ENCODE assay signal across 19 mouse cellular contexts in the genomic region with DNA sequence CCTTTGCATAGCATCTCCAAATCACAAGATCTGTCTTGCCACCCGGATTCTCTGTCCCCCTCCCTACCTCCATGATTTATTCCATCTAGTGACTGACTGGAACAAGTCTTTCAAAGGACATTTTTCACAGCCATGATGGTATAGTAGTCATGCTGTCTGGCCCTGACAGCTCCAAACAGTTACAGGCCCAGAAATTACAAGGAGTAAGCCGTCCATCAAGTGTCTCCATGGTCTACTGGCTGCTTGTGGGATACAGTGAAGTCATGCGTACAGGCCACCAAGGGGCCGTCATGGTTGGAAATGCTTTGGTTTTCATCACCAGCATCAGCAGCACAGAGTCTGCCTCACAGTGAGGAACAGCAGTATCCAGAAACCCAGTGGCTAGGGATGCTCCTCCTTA.
DNase-seq lines count a peak whose midpoint lies in the region; ATAC-seq and TF ChIP-seq lines count a peak whose summit lies in the region.
"Had no signal": no experiment of that assay in that cellular context is flagged by ENCODE, and none has a peak within 500 bp of the region (broad histone marks: within the 10 kb centered on the region; RNA-seq: fewer than 3 reads in every experiment).

No protein-coding gene starts in this region.

- no peaks in the 10 kb centered on the region for H3K27me3 ChIP-seq in heart, embryonic 10.5 days (ENCODE audit: insufficient read depth, poor library complexity, severe bottlenecking)
- no peaks in the 10 kb centered on the region for H3K27me3 ChIP-seq in hindbrain, postnatal 0 days (ENCODE audit: insufficient read depth, low read length)
- 0 out of 2 replicates have a peak, but pooled peaks cover 4% of the 10 kb centered on the region for H3K27me3 ChIP-seq in hindbrain, embryonic 13.5 days
- H3K27me3 ChIP-seq in kidney, postnatal 0 days (ENCODE audit: insufficient read depth, low read length): no peaks in the 10 kb centered on the region
- H3K27me3 ChIP-seq in limb, embryonic 10.5 days (ENCODE audit: low read depth, poor library complexity, severe bottlenecking): no peaks in the 10 kb centered on the region
- H3K27me3 ChIP-seq: CH12.LX; forebrain, embryonic 13.5 days; Patski had no signal

- peak; percentile 61 for DNase-seq in heart, embryonic 10.5 days (ENCODE audit: low spot score)
- no peak for DNase-seq in heart, adult 18-20 months
- DNase-seq in hindbrain, postnatal 0 days (ENCODE audit: low spot score): no peak
- DNase-seq in kidney, postnatal 0 days (ENCODE audit: low spot score): peak; percentile 46
- no peak for DNase-seq in kidney, adult 11 months
- DNase-seq in limb, embryonic 10.5 days (ENCODE audit: low spot score): peak; percentile 18
- DNase-seq: adrenal gland, postnatal 14 days; cerebellum, adult 11-12 months; cerebellum, adult 9-10 months; cerebellum, postnatal 25 days; forebrain, postnatal 0 days; gastrocnemius, postnatal 14 days; heart, postnatal 10 days had no signal

- no peak overlapping the region for H3K4me3 ChIP-seq in heart, embryonic 10.5 days
- H3K4me3 ChIP-seq in hindbrain, postnatal 0 days (ENCODE audit: low read length): no peak overlapping the region
- no peak overlapping the region for H3K4me3 ChIP-seq in hindbrain, embryonic 13.5 days
- H3K4me3 ChIP-seq in kidney, postnatal 0 days (replicated peaks; ENCODE audit: low read depth, low read length): no peak overlapping the region
- no peak overlapping the region for H3K4me3 ChIP-seq in limb, embryonic 10.5 days
- H3K4me3 ChIP-seq: embryonic facial prominence, embryonic 10.5 days; forebrain, embryonic 13.5 days had no signal

- no peak for TF ChIP-seq CTCF in hindbrain, postnatal 0 days (IDR thresholded peaks at IDR 0.05; ENCODE audit: low read depth)
- TF ChIP-seq CTCF in kidney, postnatal 0 days (IDR thresholded peaks at IDR 0.05; ENCODE audit: low read depth): no peak

- H3K4me1 ChIP-seq in heart, embryonic 10.5 days: no peaks in the 10 kb centered on the region
- H3K4me1 ChIP-seq in hindbrain, postnatal 0 days (ENCODE audit: insufficient read depth, low read length): no peaks in the 10 kb centered on the region
- peaks cover 19% of the 10 kb centered on the region for H3K4me1 ChIP-seq in hindbrain, embryonic 13.5 days (replicated peaks)
- no peaks in the 10 kb centered on the region for H3K4me1 ChIP-seq in kidney, postnatal 0 days (replicated peaks; ENCODE audit: insufficient read depth, low read length)
- H3K4me1 ChIP-seq in limb, embryonic 10.5 days: 0 out of 2 replicates have a peak, but pooled peaks cover 4% of the 10 kb centered on the region

- H3K4me2 ChIP-seq in hindbrain, postnatal 0 days (ENCODE audit: low read depth, low read length): no peak overlapping the region
- no peak overlapping the region for H3K4me2 ChIP-seq in hindbrain, embryonic 13.5 days
- H3K4me2 ChIP-seq in kidney, postnatal 0 days (ENCODE audit: low read length): no peak overlapping the region
- H3K4me2 ChIP-seq: forebrain, embryonic 13.5 days had no signal

- H3K9me3 ChIP-seq in heart, embryonic 10.5 days: no peaks in the 10 kb centered on the region
- no peaks in the 10 kb centered on the region for H3K9me3 ChIP-seq in hindbrain, postnatal 0 days (ENCODE audit: low read length)
- no peaks in the 10 kb centered on the region for H3K9me3 ChIP-seq in hindbrain, embryonic 13.5 days
- no peaks in the 10 kb centered on the region for H3K9me3 ChIP-seq in kidney, postnatal 0 days (replicated peaks; ENCODE audit: low read length)
- no peaks in the 10 kb centered on the region for H3K9me3 ChIP-seq in limb, embryonic 10.5 days (replicated peaks)
- H3K9me3 ChIP-seq: embryonic facial prominence, embryonic 10.5 days; forebrain, embryonic 13.5 days had no signal

- H3K27ac ChIP-seq in heart, embryonic 10.5 days: no peak overlapping the region
- H3K27ac ChIP-seq in hindbrain, postnatal 0 days: no peak overlapping the region
- H3K27ac ChIP-seq in hindbrain, embryonic 13.5 days: no peak overlapping the region
- no peak overlapping the region for H3K27ac ChIP-seq in kidney, postnatal 0 days
- no peak overlapping the region for H3K27ac ChIP-seq in limb, embryonic 10.5 days
- H3K27ac ChIP-seq: embryonic facial prominence, embryonic 10.5 days; forebrain, embryonic 13.5 days had no signal

- no peaks in the 10 kb centered on the region for H3K36me3 ChIP-seq in heart, embryonic 10.5 days
- H3K36me3 ChIP-seq in hindbrain, postnatal 0 days (ENCODE audit: insufficient read depth, low read length): no peaks in the 10 kb centered on the region
- H3K36me3 ChIP-seq in hindbrain, embryonic 13.5 days: no peaks in the 10 kb centered on the region
- no peaks in the 10 kb centered on the region for H3K36me3 ChIP-seq in kidney, postnatal 0 days (ENCODE audit: insufficient read depth, low read length)
- no peaks in the 10 kb centered on the region for H3K36me3 ChIP-seq in limb, embryonic 10.5 days
- H3K36me3 ChIP-seq: embryonic facial prominence, embryonic 10.5 days had no signal

- no peak overlapping the region for H3K9ac ChIP-seq in hindbrain, postnatal 0 days (replicated peaks; ENCODE audit: low read length)
- H3K9ac ChIP-seq in hindbrain, embryonic 13.5 days: no peak overlapping the region
- no peak overlapping the region for H3K9ac ChIP-seq in kidney, postnatal 0 days (ENCODE audit: low read depth, low read length)
- H3K9ac ChIP-seq: forebrain, embryonic 13.5 days; forebrain, postnatal 0 days had no signal

- ATAC-seq in hindbrain, postnatal 0 days: peak; percentile 78
- no peak for ATAC-seq in hindbrain, embryonic 13.5 days (ENCODE audit: low FRiP score)
- peak; percentile 72 for ATAC-seq in kidney, postnatal 0 days (replicated peaks; ENCODE audit: low FRiP score, low read depth)
- ATAC-seq: activated CD4-positive, CD25-positive, alpha-beta regulatory T cell, adult 4 months; forebrain, embryonic 13.5 days; forebrain, postnatal 0 days; Patski had no signal

- 76% methylated on average over 4 of the region's 4 CpGs for WGBS in heart, embryonic 10.5 days
- 33% methylated on average over 4 of the region's 4 CpGs for WGBS in hindbrain, postnatal 0 days
- 35% methylated on average over 4 of the region's 4 CpGs for WGBS in hindbrain, embryonic 13.5 days
- 26% methylated on average over 4 of the region's 4 CpGs for WGBS in kidney, postnatal 0 days
- 86% methylated on average over 4 of the region's 4 CpGs for WGBS in limb, embryonic 10.5 days

Comparison
In these comparisons a context has a peak if more than half of its experiments do, and no peak if none do; other contexts are left out.
1. DNase-seq: peak in heart, embryonic 10.5 days (single experiment), kidney, postnatal 0 days (single experiment) and limb, embryonic 10.5 days (single experiment); none in heart, adult 18-20 months (0 of 2), hindbrain, postnatal 0 days (single experiment) and kidney, adult 11 months (single experiment).